Mouse (Mus musculus): ENCODE data around the gene Oma1.

Gene Oma1

GRCm38 (mm10) chr4:103358941-103359448 is 45.4 kb downstream of the Oma1 start:
- DNase-seq (ENCODE audit: low read depth), result no peak

GRCm38 (mm10) chr4:103382171-103382570 is 68.6 kb downstream of the Oma1 start:
- no peak for DNase-seq (ENCODE audit: low read depth)

GRCm38 (mm10) chr4:103385031-103385430 is 71.4 kb downstream of the Oma1 start:
- no peak for DNase-seq (ENCODE audit: low read depth)

- DNase-seq (ENCODE audit: low read depth), result no peak
Measured at GRCm38 (mm10) chr4:103385835-103386787, 72.5 kb downstream of the Oma1 start.

GRCm38 (mm10) chr4:103387292-103387691 is 73.7 kb downstream of the Oma1 start:
- DNase-seq (ENCODE audit: low read depth), result no peak

- no peak for DNase-seq (ENCODE audit: low read depth)
Measured at GRCm38 (mm10) chr4:103388530-103389178, 75.0 kb downstream of the Oma1 start.

GRCm38 (mm10) chr4:103389583-103389982 is 76.0 kb downstream of the Oma1 start:
- DNase-seq (ENCODE audit: low read depth), result no peak

GRCm38 (mm10) chr4:103390499-103390898 is 76.9 kb downstream of the Oma1 start:
- no peak for DNase-seq (ENCODE audit: low read depth)

- no peak for DNase-seq (ENCODE audit: low read depth)
Measured at GRCm38 (mm10) chr4:103395066-103395465, 81.5 kb downstream of the Oma1 start.

- no peak for DNase-seq (ENCODE audit: low read depth)
Measured at GRCm38 (mm10) chr4:103395905-103396304, 82.3 kb downstream of the Oma1 start.

GRCm38 (mm10) chr4:103396876-103397275 is 83.3 kb downstream of the Oma1 start:
- no peak for DNase-seq (ENCODE audit: low read depth)

GRCm38 (mm10) chr4:103402581-103402980 is 89.0 kb downstream of the Oma1 start:
- DNase-seq (ENCODE audit: low read depth), result no peak

- DNase-seq (ENCODE audit: low read depth), result no peak
Measured at GRCm38 (mm10) chr4:103405321-103405720, 91.7 kb downstream of the Oma1 start.

GRCm38 (mm10) chr4:103410217-103410799 is 96.7 kb downstream of the Oma1 start:
- DNase-seq (ENCODE audit: low read depth), result no peak

All from induced T-regulatory cell, adult 2 months (primary cell).